Mouse (Mus musculus): ENCODE measurements at regions not wholly inside any gene's neighbourhood (a gene's known extent, or its start where the extent isn't known, plus 50 kb on each side); places are given as distances from the start of the nearest gene placed in this dataset.

DNA sequence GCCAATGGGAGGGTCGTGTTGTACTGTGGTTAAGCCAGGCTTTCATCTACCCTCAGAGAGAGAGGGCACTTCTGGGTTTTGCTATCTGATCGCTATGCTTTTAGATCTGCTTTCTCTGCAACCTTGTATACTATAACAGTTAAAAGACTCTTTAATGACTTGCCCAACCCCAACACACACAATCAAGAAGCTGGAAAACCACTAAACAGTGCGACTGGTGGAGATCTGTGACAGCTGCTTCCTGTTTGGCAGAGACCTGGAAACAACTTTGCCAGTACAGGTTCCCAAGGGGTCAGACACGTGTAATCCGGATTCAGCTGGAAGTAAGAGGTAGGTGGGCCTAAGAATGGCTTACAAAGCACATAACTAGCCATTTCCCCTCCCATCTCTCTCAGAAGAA is 208.6 kb upstream of the Amigo2 start:
- TF ChIP-seq ZNF384 (IDR thresholded peaks at IDR 0.05; ENCODE audit: low read depth, low read length) (no peak), MAZ (IDR thresholded peaks at IDR 0.05; ENCODE audit: low read depth, low read length) (no peak), EP300 (IDR thresholded peaks at IDR 0.05; ENCODE audit: low read length) (peak; percentile 57), MAX (IDR thresholded peaks at IDR 0.05; ENCODE audit: low read length) (peak; percentile 63), SIN3A (IDR thresholded peaks at IDR 0.05; ENCODE audit: low read length) (no peak), UBTF (IDR thresholded peaks at IDR 0.05; ENCODE audit: low read depth, low read length) (no peak), CHD1 (IDR thresholded peaks at IDR 0.05; ENCODE audit: low read depth, low read length) (no peak), E2F4 (IDR thresholded peaks at IDR 0.05; ENCODE audit: insufficient replicate concordance, low read depth, low read length) (no peak), ZMIZ1 (IDR thresholded peaks at IDR 0.05; ENCODE audit: low read depth, low read length) (no peak)
